ENCODE assay signal across 11 mouse cellular contexts in genomic region chr15:99715361-99715865, GRCm38 (mm10). TPM values are rescaled to one million over a fixed set of nuclear protein-coding genes. Genes with fewer than 3 reads are reported as not detected.
DNase-seq lines count a peak whose midpoint lies in the region; ATAC-seq and TF ChIP-seq lines count a peak whose summit lies in the region.
"Had no signal": no experiment of that assay in that cellular context is flagged by ENCODE, and none has a peak within 500 bp of the region (broad histone marks: within the 10 kb centered on the region; RNA-seq: fewer than 3 reads in every experiment).

No protein-coding gene starts in this region.

- DNase-seq in cerebellum, adult 11-12 months, result peak; percentile 68
- DNase-seq in cerebellum, adult 11 months, result no peak
- peak; percentile 74 for DNase-seq in MEL (ENCODE audit: low read depth, low spot score)
- DNase-seq in spleen, postnatal 4 days (ENCODE audit: low spot score in 2 of 2), result peak; percentile 74 to 77
- no peak for DNase-seq in kidney, postnatal 10 days
- DNase-seq in kidney, adult 9 months, result no peak

- ATAC-seq in forebrain, embryonic 16.5 days, result peak; percentile 71
- ATAC-seq in liver, embryonic 15.5 days (ENCODE audit: insufficient read depth), result peak; percentile 49

- H3K27me3 ChIP-seq in MEL (ENCODE audit: control insufficient read depth in 1 of 2, insufficient read depth in 2 of 2, low read length in 2 of 2), result no peaks in the 10 kb centered on the region
- H3K27me3 ChIP-seq in forebrain, embryonic 16.5 days (replicated peaks; ENCODE audit: control insufficient read depth, insufficient read depth, low read length), result no peaks in the 10 kb centered on the region
- H3K27me3 ChIP-seq in liver, embryonic 15.5 days, result no peaks in the 10 kb centered on the region

- no peak overlapping the region for H3K4me3 ChIP-seq in MEL (ENCODE audit: control insufficient read depth in 1 of 2, insufficient read depth in 1 of 2, low read depth in 2 of 2, low read length in 2 of 2)
- no peak overlapping the region for H3K4me3 ChIP-seq in forebrain, embryonic 16.5 days (replicated peaks; ENCODE audit: low read length)
- no peak overlapping the region for H3K4me3 ChIP-seq in liver, embryonic 15.5 days (replicated peaks)

- TF ChIP-seq POLR2A in MEL (IDR thresholded peaks at IDR 0.05; ENCODE audit: control insufficient read depth in 1 of 2, insufficient read depth in 1 of 2, low read depth in 1 of 2, low read length in 2 of 2, poor library complexity in 1 of 2), result no peak

- H3K9ac ChIP-seq in MEL (ENCODE audit: control insufficient read depth, low read depth, low read length, poor library complexity, severe bottlenecking), result no peak overlapping the region
- no peak overlapping the region; the same call in 1 of the 2 replicates for H3K9ac ChIP-seq in forebrain, embryonic 16.5 days (replicated peaks; ENCODE audit: low read depth, low read length)
- H3K9ac ChIP-seq in liver, embryonic 15.5 days, result no peak overlapping the region

- H3K36me3 ChIP-seq in MEL (ENCODE audit: control insufficient read depth in 1 of 2, insufficient read depth in 2 of 2, low read length in 2 of 2), result peaks cover 0 to 10% of the 10 kb centered on the region in 2 experiments
- peaks cover 30% of the 10 kb centered on the region for H3K36me3 ChIP-seq in forebrain, embryonic 16.5 days (ENCODE audit: control insufficient read depth, insufficient read depth)
- peaks cover 22% of the 10 kb centered on the region for H3K36me3 ChIP-seq in liver, embryonic 15.5 days (replicated peaks)

- TF ChIP-seq RAD21 in MEL (IDR thresholded peaks at IDR 0.05; ENCODE audit: low read depth, low read length), result no peak

- WGBS in forebrain, embryonic 16.5 days, result 17% methylated on average over 13 of the region's 13 CpGs
- 48% methylated on average over 13 of the region's 13 CpGs for WGBS in liver, embryonic 15.5 days (ENCODE audit: insufficient replicate concordance)

- peak overlapping the region; percentile 3; the same call in 1 of the 2 replicates for H3K27ac ChIP-seq in MEL (ENCODE audit: control insufficient read depth, low read depth, low read length)
- H3K27ac ChIP-seq in forebrain, embryonic 16.5 days (ENCODE audit: low read length), result peak overlapping the region; percentile 82
- H3K27ac ChIP-seq in liver, embryonic 15.5 days (replicated peaks), result peak overlapping the region; percentile 41

- no peaks in the 10 kb centered on the region for H3K9me3 ChIP-seq in MEL (replicated peaks; ENCODE audit: insufficient read depth, low read length)
- no peaks in the 10 kb centered on the region for H3K9me3 ChIP-seq in forebrain, embryonic 16.5 days (ENCODE audit: control insufficient read depth, low read length)
- H3K9me3 ChIP-seq in liver, embryonic 15.5 days (replicated peaks), result no peaks in the 10 kb centered on the region

- H3K4me1 ChIP-seq in MEL (ENCODE audit: control insufficient read depth in 1 of 2, insufficient read depth in 2 of 2, low read length in 2 of 2), result peaks cover 2 to 12% of the 10 kb centered on the region in 2 experiments
- peaks cover 25% of the 10 kb centered on the region for H3K4me1 ChIP-seq in forebrain, embryonic 16.5 days (replicated peaks; ENCODE audit: control insufficient read depth, insufficient read depth, low read length)
- H3K4me1 ChIP-seq in liver, embryonic 15.5 days (replicated peaks), result peaks cover 58% of the 10 kb centered on the region

- H3K79me2 ChIP-seq in MEL (ENCODE audit: control insufficient read depth, insufficient read depth, low read length, poor library complexity), result no peaks in the 10 kb centered on the region

- no peak for TF ChIP-seq CTCF in MEL (IDR thresholded peaks at IDR 0.05 in 2 of 3, conservative IDR thresholded peaks at IDR 0.05 in 1 of 3; ENCODE audit: control insufficient read depth in 1 of 3, insufficient read depth in 1 of 3, low read depth in 2 of 3, low read length in 3 of 3, poor library complexity in 1 of 3, severe bottlenecking in 1 of 3)

- no peak overlapping the region for H3K4me2 ChIP-seq in forebrain, embryonic 16.5 days (ENCODE audit: low read length)
- H3K4me2 ChIP-seq in liver, embryonic 15.5 days, result peak overlapping the region; percentile 26

- TF ChIP-seq EP300 in MEL (IDR thresholded peaks at IDR 0.05; ENCODE audit: low read depth in 1 of 2, low read length in 2 of 2), result peak; percentile 41 to 89; a peak in 3 of 4 replicates

TF ChIP-seq in MEL, 35 proteins besides CTCF, POLR2A, EP300 and RAD21:
- TF ChIP-seq MAFK (IDR thresholded peaks at IDR 0.05; ENCODE audit: borderline replicate concordance, low read depth, low read length) (no peak), MXI1 (IDR thresholded peaks at IDR 0.05; ENCODE audit: low read depth, low read length) (peak; percentile 76), RCOR1 (IDR thresholded peaks at IDR 0.05; ENCODE audit: low read depth, low read length) (peak; percentile 82; the same call in 1 of the 2 replicates), ETS1 (IDR thresholded peaks at IDR 0.05; ENCODE audit: low read depth, low read length) (peak; percentile 62; the same call in 1 of the 2 replicates), MYC (IDR thresholded peaks at IDR 0.05; ENCODE audit: low read depth, low read length) (peak; percentile 90), JUND (IDR thresholded peaks at IDR 0.05; ENCODE audit: low read depth, low read length) (0 out of 2 replicates have a peak, but pooled peaks have one; percentile 41), MAX (IDR thresholded peaks at IDR 0.05; ENCODE audit: low read length) (peak; percentile 97), TCF12 (IDR thresholded peaks at IDR 0.05; ENCODE audit: low read depth, low read length) (peak; percentile 94), CHD2 (IDR thresholded peaks at IDR 0.05; ENCODE audit: low read length) (no peak), USF1 (IDR thresholded peaks at IDR 0.05; ENCODE audit: low read depth, low read length) (peak; percentile 49; the same call in 1 of the 2 replicates), BHLHE40 (IDR thresholded peaks at IDR 0.05; ENCODE audit: borderline replicate concordance, low read depth, low read length) (peak; percentile 53; the same call in 1 of the 2 replicates), E2F4 (IDR thresholded peaks at IDR 0.05; ENCODE audit: borderline replicate concordance, low read depth, low read length) (no peak), GATA1 (IDR thresholded peaks at IDR 0.05; ENCODE audit: low read depth, low read length) (peak; percentile 84), TAL1 (IDR thresholded peaks at IDR 0.05; ENCODE audit: low read length) (peak; percentile 81), SIN3A (IDR thresholded peaks at IDR 0.05; ENCODE audit: low read length) (peak; percentile 50; the same call in 1 of the 2 replicates)

RNA-seq across cellular contexts. Expression of gene Gpd1, which starts 1.9 kb away (rescaled TPM):
- 0.13 and 0.23 TPM in 2 replicates for total RNA-seq in MEL (2012; rRNA removed)
- polyA plus RNA-seq in MEL (2012; ENCODE audit: insufficient read depth in 1 of 2, insufficient read length in 2 of 2, low read depth in 1 of 2, low replicate concordance in 2 of 2, missing spikeins in 1 of 2), result under 1 TPM in 1 of 2 experiments, not detected in 1; 0.52 TPM
- 2.4 and 2.9 TPM in 2 replicates for polyA plus RNA-seq in forebrain, embryonic 16.5 days (2015; fragmentation: Nextera tagmentation; extraction: Ambion mirVana)
- 26.7 and 33.3 TPM in 2 replicates for polyA plus RNA-seq in liver, embryonic 15.5 days (2015; fragmentation: Nextera tagmentation; extraction: Ambion mirVana)

RNA-seq across cellular contexts. Expression of gene Cox14, which starts 10.0 kb away (rescaled TPM):
- 117 and 125 TPM in 2 replicates for total RNA-seq in MEL (2012; rRNA removed)
- 100 to 1,000 TPM in 1 of 2 experiments, not detected in 1; 113 TPM for polyA plus RNA-seq in MEL (2012; ENCODE audit: insufficient read depth in 1 of 2, insufficient read length in 2 of 2, low read depth in 1 of 2, low replicate concordance in 2 of 2, missing spikeins in 1 of 2)
- polyA plus RNA-seq in forebrain, embryonic 16.5 days (2015; fragmentation: Nextera tagmentation; extraction: Ambion mirVana), result 151 and 164 TPM in 2 replicates
- polyA plus RNA-seq in liver, embryonic 15.5 days (2015; fragmentation: Nextera tagmentation; extraction: Ambion mirVana), result 67.5 and 74.7 TPM in 2 replicates

RNA-seq across cellular contexts. Expression of gene Gm17349, which starts 10.1 kb away (rescaled TPM):
- total RNA-seq in MEL (2012; rRNA removed), result 1.7 and 2.1 TPM in 2 replicates
- polyA plus RNA-seq in MEL (2012; ENCODE audit: insufficient read depth in 1 of 2, insufficient read length in 2 of 2, low read depth in 1 of 2, low replicate concordance in 2 of 2, missing spikeins in 1 of 2), result not detected
- not detected in 2 replicates for polyA plus RNA-seq in forebrain, embryonic 16.5 days (2015; fragmentation: Nextera tagmentation; extraction: Ambion mirVana)
- not detected in 2 replicates for polyA plus RNA-seq in liver, embryonic 15.5 days (2015; fragmentation: Nextera tagmentation; extraction: Ambion mirVana)
- polyA plus RNA-seq: embryonic facial prominence, embryonic 14.5 days; limb, embryonic 11.5 days; stomach, embryonic 16.5 days had no signal

RNA-seq across cellular contexts. Expression of gene Smarcd1, which starts 13.5 kb away (rescaled TPM):
- total RNA-seq in MEL (2012; rRNA removed), result 19.5 and 20.1 TPM in 2 replicates
- 100 to 1,000 TPM in 1 of 2 experiments, 10 to 100 TPM in 1; 72.5 to 247 TPM for polyA plus RNA-seq in MEL (2012; ENCODE audit: insufficient read depth in 1 of 2, insufficient read length in 2 of 2, low read depth in 1 of 2, low replicate concordance in 2 of 2, missing spikeins in 1 of 2)
- polyA plus RNA-seq in forebrain, embryonic 16.5 days (2015; fragmentation: Nextera tagmentation; extraction: Ambion mirVana), result 111 and 116 TPM in 2 replicates
- polyA plus RNA-seq in liver, embryonic 15.5 days (2015; fragmentation: Nextera tagmentation; extraction: Ambion mirVana), result 5.3 and 5.7 TPM in 2 replicates

RNA-seq across cellular contexts. Expression of gene Asic1, which starts 45.2 kb away (rescaled TPM):
- 0.08 TPM in 1 of 2 replicates, not detected in the other for total RNA-seq in MEL (2012; rRNA removed)
- polyA plus RNA-seq in MEL (2012; ENCODE audit: insufficient read depth in 1 of 2, insufficient read length in 2 of 2, low read depth in 1 of 2, low replicate concordance in 2 of 2, missing spikeins in 1 of 2), result 1 to 10 TPM in 1 of 2 experiments, not detected in 1; 1.0 TPM
- polyA plus RNA-seq in forebrain, embryonic 16.5 days (2015; fragmentation: Nextera tagmentation; extraction: Ambion mirVana), result 26.2 and 37.4 TPM in 2 replicates
- 0.28 and 0.45 TPM in 2 replicates for polyA plus RNA-seq in liver, embryonic 15.5 days (2015; fragmentation: Nextera tagmentation; extraction: Ambion mirVana)

Comparison
In these comparisons a context has a peak if more than half of its experiments do, and no peak if none do; other contexts are left out.
1. DNase-seq: peak in cerebellum, adult 11-12 months (single experiment), MEL (single experiment) and spleen, postnatal 4 days (2 of 2); none in cerebellum, adult 11 months (single experiment), kidney, postnatal 10 days (single experiment) and kidney, adult 9 months (single experiment).
2. H3K27ac ChIP-seq: peak in every context shown above with its lines; median percentile 82 in forebrain, embryonic 16.5 days; 41 in liver, embryonic 15.5 days; 3 in MEL.